Mouse (Mus musculus): Measurements from ENCODE around the gene Rgs11.
A peak's percentile ranks its signal among the peaks of the same experiment; 100 is the strongest.

Gene Rgs11

DNA sequence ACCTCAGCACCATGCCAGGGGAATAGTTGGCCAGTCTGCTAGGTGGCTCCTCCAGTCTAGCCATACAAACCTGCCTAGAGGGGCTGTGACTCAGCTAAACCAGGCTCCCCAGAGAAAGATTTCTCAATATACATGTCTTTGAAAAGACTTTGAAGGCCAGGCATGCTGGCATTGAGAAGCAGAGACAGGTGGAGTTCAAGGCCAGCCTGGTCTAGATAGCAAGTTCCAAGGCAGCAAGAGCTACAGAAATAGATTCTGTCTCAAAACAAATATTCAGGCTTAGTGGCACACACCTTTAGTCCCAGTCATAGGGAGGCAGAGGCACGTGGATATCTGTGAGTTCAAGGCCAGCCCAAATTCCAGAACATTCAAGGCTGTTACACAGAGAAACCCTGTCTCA is 3.6 kb downstream of the Rgs11 start:
- Histone ChIP-seq H3K27me3 (ENCODE audit: control insufficient read depth, insufficient read depth, low read length, poor library complexity, severe bottlenecking) (no peaks in the 10 kb centered on the region), H3K36me3 (ENCODE audit: control insufficient read depth, insufficient read depth, low read length, poor library complexity, severe bottlenecking) (no peaks in the 10 kb centered on the region)
- DNase-seq (ENCODE audit: low read depth, low spot score): no peak

DNA sequence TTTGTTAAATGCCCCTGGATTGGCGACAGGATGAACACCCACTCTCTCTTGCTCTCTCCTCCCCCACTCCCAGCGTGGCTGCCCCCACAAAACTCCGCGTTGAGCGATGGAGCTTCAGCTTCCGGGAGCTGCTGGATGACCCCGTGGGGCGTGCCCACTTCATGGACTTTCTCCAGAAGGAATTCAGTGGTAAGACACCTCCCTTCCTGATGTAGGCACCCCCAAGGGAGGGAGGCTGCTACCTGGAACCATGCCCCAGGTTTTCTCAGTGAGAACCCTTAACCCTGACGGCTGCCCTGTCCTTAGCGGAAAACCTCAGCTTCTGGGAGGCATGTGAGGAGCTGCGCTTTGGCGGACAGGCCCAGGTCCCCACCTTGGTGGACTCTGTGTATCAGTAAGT is 4.9 kb downstream of the Rgs11 start, which contains the start of gene Arhgdig:
TSS of gene Arhgdig (minus strand) at position 101 of the 400 bp plus-strand sequence.
- Histone ChIP-seq H3K36me3 (ENCODE audit: control insufficient read depth, insufficient read depth, low read length, poor library complexity, severe bottlenecking) (no peaks in the 10 kb centered on the region), H3K27me3 (ENCODE audit: control insufficient read depth, insufficient read depth, low read length, poor library complexity, severe bottlenecking) (no peaks in the 10 kb centered on the region)
- DNase-seq (ENCODE audit: low read depth, low spot score): no peak

DNA sequence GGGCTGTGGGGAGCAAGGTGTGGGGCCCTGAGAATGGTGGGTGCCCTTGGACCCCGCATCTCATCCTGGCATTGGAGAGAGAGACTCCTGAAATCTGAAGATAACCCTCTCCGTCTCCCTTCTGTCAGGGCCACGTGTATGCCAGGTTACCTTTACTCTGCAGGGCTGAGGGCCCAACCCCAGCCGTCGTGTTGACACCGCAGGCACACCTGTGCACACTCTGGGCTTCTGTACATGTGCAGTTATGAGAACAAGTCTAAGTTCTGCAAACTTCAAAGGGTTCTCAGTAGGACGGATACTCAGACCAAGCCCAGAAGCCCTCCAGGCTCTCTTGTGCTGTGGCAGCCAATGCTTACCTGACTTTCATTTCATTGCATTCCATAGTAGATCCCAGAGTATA is 9.5 kb downstream of the Rgs11 start:
- DNase-seq (ENCODE audit: low read depth, low spot score): no peak
- no peaks in the 10 kb centered on the region for H3K27me3 ChIP-seq (ENCODE audit: control insufficient read depth, insufficient read depth, low read length, poor library complexity, severe bottlenecking)
- no peaks in the 10 kb centered on the region for H3K36me3 ChIP-seq (ENCODE audit: control insufficient read depth, insufficient read depth, low read length, poor library complexity, severe bottlenecking)

DNA sequence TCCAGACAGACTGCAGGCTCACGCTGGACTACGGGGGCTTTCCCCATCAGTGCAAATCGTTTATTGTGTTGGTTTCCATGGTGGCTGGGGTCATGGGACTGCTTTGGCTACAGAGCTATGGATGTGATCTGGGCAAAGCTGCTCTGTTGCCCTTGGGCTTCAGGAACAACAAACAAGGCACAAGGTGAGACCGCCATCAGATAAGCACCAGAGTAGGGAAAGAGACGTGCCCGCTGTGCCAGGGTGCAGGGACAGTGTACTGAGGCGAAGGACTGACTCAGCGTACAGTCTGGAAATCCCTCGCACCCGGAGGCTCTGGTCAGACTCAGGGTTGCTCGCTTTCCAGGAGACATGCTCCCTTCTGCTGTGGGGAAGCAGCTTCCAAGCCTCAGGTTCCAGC is 9.9 kb downstream of the Rgs11 start:
- Histone ChIP-seq H3K36me3 (ENCODE audit: control insufficient read depth, insufficient read depth, low read length, poor library complexity, severe bottlenecking) (no peaks in the 10 kb centered on the region), H3K27me3 (ENCODE audit: control insufficient read depth, insufficient read depth, low read length, poor library complexity, severe bottlenecking) (no peaks in the 10 kb centered on the region)
- DNase-seq (ENCODE audit: low read depth, low spot score): no peak

DNA sequence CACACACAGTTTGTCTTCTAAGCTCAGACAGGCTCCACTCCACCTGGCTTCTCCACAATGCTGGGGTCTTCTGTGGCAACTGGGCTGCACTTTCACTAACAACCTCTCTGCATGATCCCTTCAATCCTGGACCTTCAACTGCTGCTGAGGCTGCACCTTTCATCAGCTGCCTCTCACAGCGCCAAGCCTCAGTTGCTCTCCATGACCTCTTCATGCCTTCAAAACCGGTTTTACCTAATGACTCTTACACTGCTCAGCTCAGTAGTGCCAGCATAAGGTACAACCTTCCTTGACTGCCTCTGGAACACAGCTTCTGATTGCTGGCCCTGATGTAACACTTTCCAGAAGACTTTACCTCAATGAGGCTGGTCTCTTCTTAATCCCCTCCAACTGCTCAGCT is 18.8 kb downstream of the Rgs11 start:
- H3K27me3 ChIP-seq (ENCODE audit: control insufficient read depth, insufficient read depth, low read length, poor library complexity, severe bottlenecking): no peaks in the 10 kb centered on the region; the same call in 1 of the 2 replicates
- no peaks in the 10 kb centered on the region for H3K36me3 ChIP-seq (ENCODE audit: control insufficient read depth, insufficient read depth, low read length, poor library complexity, severe bottlenecking)
- DNase-seq (ENCODE audit: low read depth, low spot score): no peak

DNA sequence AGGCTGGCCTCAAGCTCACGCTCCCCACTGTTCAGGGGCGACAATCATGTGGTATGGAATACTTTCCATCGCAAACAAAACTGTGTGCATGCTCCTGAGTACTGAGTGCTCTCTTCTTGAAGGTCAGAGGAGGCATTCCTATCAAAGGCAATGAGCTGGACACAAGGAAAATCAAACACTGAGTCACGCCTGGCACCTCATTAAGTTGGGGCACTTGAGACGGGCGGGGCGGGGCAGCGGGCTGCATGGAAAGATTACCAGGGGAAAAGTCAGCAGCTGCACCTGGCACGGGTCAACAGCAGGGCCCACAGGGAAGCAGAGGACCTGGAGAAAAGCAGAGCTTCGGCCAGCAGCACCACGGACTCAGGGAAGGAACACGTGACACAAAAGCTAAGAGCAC is 22.4 kb downstream of the Rgs11 start:
- Histone ChIP-seq H3K36me3 (ENCODE audit: control insufficient read depth, insufficient read depth, low read length, poor library complexity, severe bottlenecking) (no peaks in the 10 kb centered on the region), H3K27me3 (ENCODE audit: control insufficient read depth, insufficient read depth, low read length, poor library complexity, severe bottlenecking) (no peaks in the 10 kb centered on the region; the same call in 1 of the 2 replicates)
- DNase-seq (ENCODE audit: low read depth, low spot score): no peak

DNA sequence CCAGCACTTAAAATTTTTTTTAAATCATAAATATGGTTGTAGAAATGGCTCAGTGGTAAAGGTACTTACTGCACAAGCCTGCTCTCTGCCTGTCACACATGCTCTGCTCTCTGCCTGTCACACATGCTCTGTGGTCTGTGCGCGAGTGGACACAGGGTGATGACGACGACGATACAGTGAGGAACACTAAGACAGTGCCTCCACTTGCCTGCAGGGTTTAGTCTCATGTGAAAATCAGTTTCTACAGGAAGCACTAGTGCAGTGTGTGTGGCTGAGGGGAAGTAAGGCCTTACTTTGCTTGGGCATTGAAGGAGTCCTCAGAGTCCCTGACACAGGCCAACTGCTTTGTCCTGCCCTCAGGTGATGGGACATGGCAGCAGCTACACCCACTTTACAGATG is 27.0 kb downstream of the Rgs11 start:
- no peaks in the 10 kb centered on the region for H3K36me3 ChIP-seq (ENCODE audit: control insufficient read depth, insufficient read depth, low read length, poor library complexity, severe bottlenecking)
- DNase-seq (ENCODE audit: low read depth, low spot score): no peak
- no peaks in the 10 kb centered on the region for H3K27me3 ChIP-seq (ENCODE audit: control insufficient read depth, insufficient read depth, low read length, poor library complexity, severe bottlenecking)

DNA sequence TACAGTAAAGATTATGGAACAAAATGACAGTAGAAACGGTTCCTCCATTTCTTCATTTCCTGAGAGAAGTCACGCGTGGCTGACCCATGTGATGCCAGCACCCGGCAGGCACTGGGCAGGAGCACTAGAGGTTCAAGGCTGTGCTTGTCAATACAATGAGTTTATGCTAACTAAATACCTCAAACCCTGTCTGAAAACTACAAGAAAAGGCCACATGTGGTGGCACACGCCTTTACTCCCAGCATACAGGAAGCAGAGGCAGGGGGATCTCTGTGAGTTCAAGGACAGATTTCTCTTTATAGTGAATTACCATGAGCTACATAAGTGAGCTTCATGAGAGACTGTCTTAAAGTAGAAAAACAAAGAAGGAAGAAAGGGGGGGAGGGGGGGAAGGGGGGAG is 28.4 kb downstream of the Rgs11 start:
- Histone ChIP-seq H3K27me3 (ENCODE audit: control insufficient read depth, insufficient read depth, low read length, poor library complexity, severe bottlenecking) (no peaks in the 10 kb centered on the region), H3K36me3 (ENCODE audit: control insufficient read depth, insufficient read depth, low read length, poor library complexity, severe bottlenecking) (no peaks in the 10 kb centered on the region)
- DNase-seq (ENCODE audit: low read depth, low spot score): no peak

DNA sequence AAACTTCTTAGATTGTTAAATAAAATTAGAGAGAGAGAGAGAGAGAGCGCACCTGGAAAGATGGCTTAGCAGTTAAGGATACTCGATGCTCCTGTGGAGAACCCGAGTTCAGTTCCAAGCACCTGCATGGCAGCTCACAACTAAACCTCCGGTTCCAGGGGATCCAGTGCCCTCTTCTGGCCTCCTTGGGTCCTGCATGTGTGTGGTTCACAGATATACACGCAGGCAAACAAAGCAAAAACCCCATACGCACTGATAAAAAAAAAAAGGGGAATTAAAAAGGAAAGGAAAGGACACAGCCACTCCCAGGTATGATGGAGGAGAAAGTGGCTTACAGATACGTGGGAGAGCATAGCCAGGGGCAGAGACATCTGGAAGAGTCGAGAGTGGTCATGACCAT is 30.1 kb downstream of the Rgs11 start:
- DNase-seq (ENCODE audit: low read depth, low spot score): peak; percentile 53
- Histone ChIP-seq H3K36me3 (ENCODE audit: control insufficient read depth, insufficient read depth, low read length, poor library complexity, severe bottlenecking) (no peaks in the 10 kb centered on the region), H3K27me3 (ENCODE audit: control insufficient read depth, insufficient read depth, low read length, poor library complexity, severe bottlenecking) (no peaks in the 10 kb centered on the region)

DNA sequence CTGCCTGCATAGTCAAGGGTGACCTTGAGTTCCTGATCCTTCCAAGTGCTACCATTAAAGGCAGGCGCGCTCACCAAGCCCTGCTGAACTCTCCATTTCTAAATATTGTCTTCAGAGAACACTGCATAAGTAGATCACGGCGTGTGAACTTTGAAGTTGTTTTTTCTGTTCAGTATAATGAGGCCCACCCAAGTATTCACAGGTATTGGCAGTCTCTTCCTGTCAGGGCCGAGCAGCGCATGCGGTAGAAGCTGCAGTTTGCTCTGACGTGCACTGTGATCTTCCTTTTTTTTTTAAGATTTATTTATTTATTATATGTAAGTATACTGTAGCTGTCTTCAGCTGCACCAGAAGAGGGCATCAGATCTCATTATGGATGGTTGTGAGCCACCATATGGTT is 31.6 kb downstream of the Rgs11 start:
- Histone ChIP-seq H3K27me3 (ENCODE audit: control insufficient read depth, insufficient read depth, low read length, poor library complexity, severe bottlenecking) (no peaks in the 10 kb centered on the region), H3K36me3 (ENCODE audit: control insufficient read depth, insufficient read depth, low read length, poor library complexity, severe bottlenecking) (no peaks in the 10 kb centered on the region)
- no peak for DNase-seq (ENCODE audit: low read depth, low spot score)

DNA sequence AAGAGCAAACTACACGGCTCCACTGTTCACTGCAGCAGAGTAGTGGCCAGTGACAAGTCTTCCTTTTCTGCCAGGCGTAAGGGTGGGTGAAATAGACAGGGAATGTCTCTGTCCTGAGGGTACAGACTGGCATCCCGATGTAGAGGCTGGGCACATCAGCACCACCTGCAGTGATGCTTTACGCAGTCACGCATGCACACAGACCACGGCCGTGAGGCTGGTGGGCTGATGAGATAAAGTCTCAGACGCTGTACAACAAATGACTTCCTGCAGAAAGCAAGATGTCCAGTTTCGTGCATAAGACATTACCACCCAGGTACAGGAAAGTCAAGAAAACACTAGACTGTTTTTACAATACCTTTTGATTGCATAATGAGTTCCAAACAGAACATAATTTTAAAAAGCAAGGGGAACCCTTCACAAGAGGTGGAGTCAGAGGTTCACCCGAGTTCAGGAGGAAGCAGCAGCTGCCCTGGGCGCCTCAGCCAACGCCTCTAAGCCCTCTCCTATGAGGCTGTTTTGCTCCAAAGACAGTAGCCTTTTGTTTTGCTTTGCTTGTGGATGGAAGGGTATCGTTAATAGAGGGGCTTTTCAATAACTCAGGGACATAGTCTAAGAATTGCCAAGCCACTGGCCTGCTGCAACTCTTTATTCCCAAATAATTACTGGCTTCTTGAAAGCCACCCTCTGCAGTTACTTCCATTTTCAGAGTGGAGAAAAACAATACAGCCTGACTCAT is 32.5 kb downstream of the Rgs11 start:
- DNase-seq (ENCODE audit: low read depth, low spot score): no peak
- Histone ChIP-seq H3K27me3 (ENCODE audit: control insufficient read depth, insufficient read depth, low read length, poor library complexity, severe bottlenecking) (no peaks in the 10 kb centered on the region), H3K36me3 (ENCODE audit: control insufficient read depth, insufficient read depth, low read length, poor library complexity, severe bottlenecking) (no peaks in the 10 kb centered on the region)

DNA sequence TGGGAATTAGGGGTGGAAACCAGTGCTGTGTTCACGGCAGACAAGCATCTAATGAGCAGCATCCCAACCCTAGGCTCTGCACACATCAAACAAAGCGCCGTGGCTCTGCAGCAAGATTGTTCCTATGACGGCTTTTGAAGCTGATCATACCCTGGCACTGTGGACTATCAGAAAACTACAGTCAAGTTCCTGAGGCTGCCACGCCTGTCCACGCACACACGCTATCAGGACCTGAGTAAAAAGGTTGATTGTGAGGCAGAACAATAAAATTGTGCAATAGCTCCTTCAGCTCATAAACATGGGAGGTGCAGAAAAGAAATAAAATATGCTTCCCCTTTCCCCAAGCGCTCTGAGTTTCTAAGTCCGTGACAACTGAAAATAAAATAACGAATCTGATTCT is 34.9 kb downstream of the Rgs11 start:
- no peaks in the 10 kb centered on the region for H3K27me3 ChIP-seq (ENCODE audit: control insufficient read depth, insufficient read depth, low read length, poor library complexity, severe bottlenecking)
- no peak for DNase-seq (ENCODE audit: low read depth, low spot score)
- H3K36me3 ChIP-seq (ENCODE audit: control insufficient read depth, insufficient read depth, low read length, poor library complexity, severe bottlenecking): no peaks in the 10 kb centered on the region

DNA sequence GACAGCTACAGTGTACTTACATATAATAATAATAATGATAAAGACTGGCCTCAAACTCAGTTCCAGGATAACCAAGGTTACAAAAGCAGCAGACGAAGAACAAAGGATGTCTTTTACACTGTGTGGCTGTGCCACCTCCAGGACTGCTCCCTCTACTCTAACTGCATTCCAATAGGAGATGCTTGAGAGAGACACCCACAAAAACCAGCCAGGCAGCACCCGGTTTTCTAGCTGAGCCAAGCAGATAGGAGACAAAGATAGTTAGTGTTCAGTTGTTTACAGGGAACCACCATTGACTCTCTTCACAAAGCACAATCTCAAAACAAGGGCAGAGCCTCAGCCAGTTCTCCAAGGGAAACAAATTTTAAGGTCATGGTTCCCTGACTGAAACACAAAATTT is 36.8 kb downstream of the Rgs11 start:
- no peak for DNase-seq (ENCODE audit: low read depth, low spot score)
- no peaks in the 10 kb centered on the region for H3K36me3 ChIP-seq (ENCODE audit: control insufficient read depth, insufficient read depth, low read length, poor library complexity, severe bottlenecking)

DNA sequence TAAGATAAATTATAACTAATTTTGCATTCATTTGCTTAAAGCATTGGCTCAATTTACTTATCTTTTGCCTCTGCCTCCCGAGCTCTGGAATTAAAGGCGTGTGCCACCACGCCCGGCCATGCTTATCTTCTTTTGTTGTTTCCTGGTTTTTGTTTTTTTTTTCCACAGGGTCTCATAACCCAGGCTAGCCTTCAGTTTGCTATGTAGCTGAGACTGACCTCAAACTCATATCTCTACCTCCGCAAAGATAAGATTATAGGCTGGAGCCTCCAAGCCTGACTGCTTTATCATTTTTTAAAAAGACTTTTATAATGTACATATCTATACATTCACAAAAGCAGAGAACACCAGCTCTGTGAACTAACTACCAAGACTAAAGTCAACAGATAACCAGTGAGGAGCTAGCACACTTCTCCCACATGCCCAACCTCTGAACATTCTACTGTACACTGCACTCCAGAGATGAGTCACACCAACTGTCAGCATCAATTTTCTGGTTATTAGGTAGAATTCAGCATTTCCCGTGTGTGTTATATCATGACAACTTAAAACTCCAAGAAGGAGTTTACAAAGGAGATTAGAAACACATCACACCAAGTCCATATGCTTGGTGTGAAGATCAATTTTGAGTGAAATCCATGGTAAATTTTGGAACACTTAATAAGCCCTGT is 37.5 kb downstream of the Rgs11 start:
- no peaks in the 10 kb centered on the region for H3K27me3 ChIP-seq (ENCODE audit: control insufficient read depth, insufficient read depth, low read length, poor library complexity, severe bottlenecking)
- no peak for DNase-seq (ENCODE audit: low read depth, low spot score)
- no peaks in the 10 kb centered on the region for H3K36me3 ChIP-seq (ENCODE audit: control insufficient read depth, insufficient read depth, low read length, poor library complexity, severe bottlenecking)

More for the DNA sequence above, 36.8 kb downstream of the Rgs11 start:
- no peaks in the 10 kb centered on the region for H3K27me3 ChIP-seq (ENCODE audit: control insufficient read depth, insufficient read depth, low read length, poor library complexity, severe bottlenecking)

DNA sequence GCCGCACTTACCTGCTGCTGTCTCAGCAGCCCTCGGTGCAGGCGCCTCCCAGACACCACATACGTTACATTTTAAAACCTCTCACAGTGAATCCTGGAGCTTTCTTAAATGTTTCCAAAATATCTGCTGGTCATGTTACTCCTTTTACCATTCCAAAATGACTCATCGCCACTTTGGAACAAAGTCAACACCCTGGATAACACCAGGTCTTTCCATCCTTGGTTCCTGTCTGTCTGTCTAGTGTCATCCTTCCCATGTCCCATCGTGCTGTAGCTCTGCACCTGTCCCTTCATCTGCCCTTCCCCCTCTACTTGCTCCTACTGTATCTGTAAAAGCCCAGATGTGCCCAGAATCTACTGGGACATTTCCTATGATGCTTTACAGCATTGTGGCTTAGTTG is 38.2 kb downstream of the Rgs11 start:
- Histone ChIP-seq H3K27me3 (ENCODE audit: control insufficient read depth, insufficient read depth, low read length, poor library complexity, severe bottlenecking) (no peaks in the 10 kb centered on the region), H3K36me3 (ENCODE audit: control insufficient read depth, insufficient read depth, low read length, poor library complexity, severe bottlenecking) (no peaks in the 10 kb centered on the region)
- DNase-seq (ENCODE audit: low read depth, low spot score): no peak
